Mouse (Mus musculus): ENCODE results near the gene Mrpl58.

DNA sequence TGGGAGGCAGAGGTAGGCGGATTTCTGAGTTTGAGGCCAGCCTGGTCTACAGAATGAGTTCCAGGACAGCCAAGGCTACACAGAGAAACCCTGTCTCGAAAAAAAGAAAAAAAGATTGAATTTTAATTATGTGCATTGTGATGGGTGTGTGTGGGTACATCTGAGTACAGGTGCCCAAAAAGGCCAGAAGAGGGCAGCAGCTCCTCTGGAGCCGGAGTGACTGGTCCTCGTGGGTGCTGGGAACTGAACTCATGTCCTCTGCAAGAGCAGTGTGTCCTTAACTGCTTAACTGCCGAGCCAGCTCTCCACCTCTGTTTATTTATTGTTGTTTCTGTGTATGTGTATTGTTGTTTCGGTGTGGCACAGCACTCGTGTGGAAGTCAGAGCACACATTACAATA lies 25.7 kb upstream of the Mrpl58 start:
- TF ChIP-seq EP300 (IDR thresholded peaks at IDR 0.05; ENCODE audit: low read depth) (no peak), CTCF (IDR thresholded peaks at IDR 0.05; ENCODE audit: low read depth) (no peak)
